Mouse (Mus musculus) G1E (cell line): ENCODE data around the gene Btnl4.
"Not testable (repeated sequence)": the region's sequence is repeated elsewhere in the genome, so short reads cannot be mapped to it uniquely, and the experiment has no call there.

Experiments
- CTCF ChIP-seq: IDR thresholded peaks from 2 replicates; pipeline ENCODE4 v1.5.1; 2012; ENCODE audit warnings: low read depth, low read length, inconsistent platforms, mixed read lengths
- GATA1 ChIP-seq: IDR thresholded peaks from 2 replicates; pipeline ENCODE4 v1.6.1; 2012; ENCODE audit warnings: borderline replicate concordance, low read length, inconsistent platforms, mixed read lengths
- GATA2 ChIP-seq: IDR thresholded peaks from 2 replicates; pipeline ENCODE4 v1.6.1; 2012; ENCODE audit warnings: low read depth, low read length, inconsistent platforms, borderline replicate concordance
- POLR2AphosphoS5 ChIP-seq: IDR thresholded peaks from 2 replicates; pipeline ENCODE4 v1.6.1; 2012; ENCODE audit warnings: low read depth, low read length, inconsistent platforms; ENCODE audit not compliant: insufficient replicate concordance
- TAL1 ChIP-seq: conservative IDR thresholded peaks from 2 replicates; pipeline ENCODE4 v1.6.1; 2012; ENCODE audit warnings: low read depth, low read length, inconsistent platforms, mixed read lengths

GRCm38 (mm10) chr17:34497726-34498125, 20.6 kb upstream of the Btnl4 start:
- TF ChIP-seq CTCF, GATA2, TAL1, POLR2AphosphoS5, GATA1: not testable (repeated sequence)
